Mouse (Mus musculus): ENCODE data around the gene Tiam1.

The Tiam1 gene

DNA sequence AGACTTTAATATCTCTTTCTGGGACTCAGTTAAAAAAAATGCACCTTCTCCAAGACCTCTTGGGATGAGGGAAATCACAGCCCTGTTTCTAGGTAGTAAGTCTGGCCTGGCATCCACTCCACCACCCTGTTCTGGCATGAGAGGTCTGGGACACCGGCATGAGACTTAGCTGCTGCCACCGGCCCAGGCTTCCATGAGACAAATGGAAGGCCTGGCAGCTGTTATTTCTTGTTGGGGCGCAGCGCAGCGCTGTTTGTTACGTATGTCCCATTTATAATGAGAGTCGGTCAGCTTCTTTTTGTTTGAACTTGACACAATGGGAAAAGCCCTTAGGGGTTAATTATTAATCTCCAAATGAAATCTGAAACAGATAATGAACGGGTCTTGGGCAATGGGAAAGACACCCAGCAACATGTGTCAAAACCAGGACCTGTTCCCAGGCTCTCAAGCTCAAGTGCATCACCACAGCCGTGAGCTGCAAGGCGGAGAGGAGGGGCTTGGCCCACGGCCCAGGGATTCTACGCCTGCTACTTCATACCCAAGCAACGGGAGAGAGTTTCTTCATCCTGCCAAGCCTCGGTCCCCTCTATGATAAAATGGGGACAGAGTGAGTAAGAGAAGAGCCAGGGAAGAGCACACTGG, 219.2 kb downstream of the Tiam1 start:
- DNase-seq (ENCODE audit: extremely low read depth, insufficient read length, low spot score) = no peak

DNA sequence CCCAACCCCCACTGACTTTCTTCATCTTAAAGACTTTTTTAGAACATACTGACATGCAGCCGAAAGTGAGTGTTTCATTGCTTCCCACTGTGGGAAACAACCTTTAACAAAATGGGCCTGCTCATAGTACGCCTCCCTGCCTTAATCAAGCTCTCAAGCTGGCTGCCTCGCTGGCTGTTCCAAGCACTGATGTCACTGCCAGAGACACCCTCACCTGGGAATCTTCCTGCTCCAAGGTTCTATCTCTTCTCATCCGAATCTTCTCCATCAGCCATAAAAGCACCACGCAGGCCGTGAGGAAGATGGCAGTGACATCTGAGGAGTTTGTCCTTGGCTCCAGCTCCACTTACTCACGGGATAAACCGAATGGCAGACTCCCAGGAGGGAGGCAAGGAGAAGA, 220.3 kb downstream of the Tiam1 start:
- DNase-seq (ENCODE audit: extremely low read depth, insufficient read length, low spot score) = no peak

GRCm38 (mm10) chr16:89922458-89922857, 221.1 kb downstream of the Tiam1 start:
- DNase-seq (ENCODE audit: extremely low read depth, insufficient read length, low spot score) = no peak

GRCm38 (mm10) chr16:89921370-89921769, 222.2 kb downstream of the Tiam1 start:
- DNase-seq (ENCODE audit: extremely low read depth, insufficient read length, low spot score) = no peak

- DNase-seq (ENCODE audit: extremely low read depth, insufficient read length, low spot score) = no peak
Measured at GRCm38 (mm10) chr16:89920417-89920816, 223.2 kb downstream of the Tiam1 start.

- DNase-seq (ENCODE audit: extremely low read depth, insufficient read length, low spot score) = no peak
Measured at GRCm38 (mm10) chr16:89917404-89917803, 226.2 kb downstream of the Tiam1 start.

- no peak for DNase-seq (ENCODE audit: extremely low read depth, insufficient read length, low spot score)
Measured at GRCm38 (mm10) chr16:89914946-89915345, 228.6 kb downstream of the Tiam1 start.

GRCm38 (mm10) chr16:89912686-89913375, 230.7 kb downstream of the Tiam1 start:
- no peak for DNase-seq (ENCODE audit: extremely low read depth, insufficient read length, low spot score)

DNA sequence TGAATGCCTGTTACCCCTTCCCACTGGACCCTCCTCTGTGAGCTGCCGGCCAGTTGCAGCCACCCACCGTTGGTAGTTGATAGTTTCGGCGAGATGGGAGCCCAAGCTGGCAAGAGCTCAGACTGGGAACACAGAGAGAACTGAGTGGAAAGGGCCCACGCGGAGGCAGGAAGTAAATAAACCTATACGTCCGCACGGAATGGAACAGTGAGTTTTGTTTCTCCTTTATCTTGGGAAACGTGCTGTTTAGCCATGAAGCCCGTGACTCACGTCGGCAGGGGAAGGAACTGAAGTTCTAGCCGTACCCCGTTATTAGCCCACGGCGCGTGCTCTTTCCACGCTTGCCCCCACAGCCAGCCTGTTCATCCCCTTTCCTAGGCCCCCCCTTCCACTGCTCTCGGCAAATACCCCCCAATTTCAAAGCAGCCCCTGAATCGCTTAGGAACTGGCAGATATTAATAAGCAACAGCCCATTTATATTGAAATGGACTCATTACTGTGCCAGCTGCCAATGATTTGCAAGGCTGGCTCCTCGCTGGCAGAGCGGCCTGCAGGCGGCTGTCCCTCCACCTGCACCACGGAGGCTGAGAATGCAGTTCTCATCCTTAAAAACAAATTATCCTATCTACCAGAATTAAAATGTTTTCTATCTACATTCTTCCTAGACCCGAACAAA, 234.0 kb downstream of the Tiam1 start:
- no peak for DNase-seq (ENCODE audit: extremely low read depth, insufficient read length, low spot score)

DNA sequence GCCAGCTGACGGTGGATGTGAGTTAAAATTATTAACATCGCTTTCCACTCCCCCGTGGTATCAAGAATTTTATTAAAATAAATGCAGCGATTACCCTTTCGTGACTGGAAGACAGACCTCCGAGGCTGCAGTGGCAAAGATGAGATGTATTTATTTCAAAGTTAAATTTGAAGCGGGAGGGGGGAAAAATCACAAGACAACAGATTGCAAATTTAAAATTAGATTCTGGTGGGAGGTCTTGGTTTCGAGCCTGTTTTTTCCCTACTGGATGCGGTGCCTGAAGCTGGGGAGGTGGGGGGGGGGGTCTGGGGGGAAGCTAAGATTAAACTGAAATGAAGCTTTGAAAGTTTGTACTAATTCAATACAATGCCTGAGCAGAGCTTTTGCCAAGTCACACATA, 235.9 kb downstream of the Tiam1 start:
- DNase-seq (ENCODE audit: extremely low read depth, insufficient read length, low spot score) = no peak

- DNase-seq (ENCODE audit: extremely low read depth, insufficient read length, low spot score) = peak; percentile 63
Measured at GRCm38 (mm10) chr16:89906909-89907308, 236.7 kb downstream of the Tiam1 start.

DNA sequence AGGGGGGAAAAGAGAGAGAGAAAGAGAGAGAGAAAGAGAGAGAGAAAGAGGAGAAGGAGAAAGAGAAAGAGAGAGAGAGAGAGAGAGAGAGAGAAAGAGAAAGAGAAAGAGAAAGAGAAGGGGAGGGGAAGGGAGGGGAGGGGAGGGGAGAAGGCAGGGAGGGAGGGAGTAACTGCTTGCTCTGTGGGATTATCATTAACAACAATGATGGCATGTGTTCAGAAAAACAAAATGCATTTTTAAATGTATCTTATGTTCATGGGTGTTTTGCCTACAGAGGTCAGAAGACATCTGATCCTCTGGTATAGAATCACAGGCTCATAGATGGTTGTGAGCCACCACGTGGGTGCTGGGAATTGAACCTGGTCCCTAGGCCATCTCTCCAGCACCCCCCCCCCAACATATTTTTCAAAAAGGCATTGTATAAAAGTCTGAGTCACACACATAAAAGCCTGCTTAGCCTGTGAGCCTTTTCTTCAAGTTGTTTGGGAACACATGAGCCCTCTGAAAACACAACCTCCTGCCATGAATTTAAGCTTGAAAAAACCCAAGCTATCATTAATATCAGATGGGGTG, 237.8 kb downstream of the Tiam1 start:
- DNase-seq (ENCODE audit: extremely low read depth, insufficient read length, low spot score) = no peak

- DNase-seq (ENCODE audit: extremely low read depth, insufficient read length, low spot score) = peak; percentile 40
Measured at GRCm38 (mm10) chr16:89904121-89904520, 239.4 kb downstream of the Tiam1 start.

GRCm38 (mm10) chr16:89902578-89903304, 240.8 kb downstream of the Tiam1 start:
- DNase-seq (ENCODE audit: extremely low read depth, insufficient read length, low spot score) = no peak

- DNase-seq (ENCODE audit: extremely low read depth, insufficient read length, low spot score) = no peak
Measured at GRCm38 (mm10) chr16:89900681-89901080, 242.9 kb downstream of the Tiam1 start.

GRCm38 (mm10) chr16:89899192-89899591, 244.4 kb downstream of the Tiam1 start:
- no peak for DNase-seq (ENCODE audit: extremely low read depth, insufficient read length, low spot score)

- no peak for DNase-seq (ENCODE audit: extremely low read depth, insufficient read length, low spot score)
Measured at GRCm38 (mm10) chr16:89898299-89898625, 245.3 kb downstream of the Tiam1 start.

DNA sequence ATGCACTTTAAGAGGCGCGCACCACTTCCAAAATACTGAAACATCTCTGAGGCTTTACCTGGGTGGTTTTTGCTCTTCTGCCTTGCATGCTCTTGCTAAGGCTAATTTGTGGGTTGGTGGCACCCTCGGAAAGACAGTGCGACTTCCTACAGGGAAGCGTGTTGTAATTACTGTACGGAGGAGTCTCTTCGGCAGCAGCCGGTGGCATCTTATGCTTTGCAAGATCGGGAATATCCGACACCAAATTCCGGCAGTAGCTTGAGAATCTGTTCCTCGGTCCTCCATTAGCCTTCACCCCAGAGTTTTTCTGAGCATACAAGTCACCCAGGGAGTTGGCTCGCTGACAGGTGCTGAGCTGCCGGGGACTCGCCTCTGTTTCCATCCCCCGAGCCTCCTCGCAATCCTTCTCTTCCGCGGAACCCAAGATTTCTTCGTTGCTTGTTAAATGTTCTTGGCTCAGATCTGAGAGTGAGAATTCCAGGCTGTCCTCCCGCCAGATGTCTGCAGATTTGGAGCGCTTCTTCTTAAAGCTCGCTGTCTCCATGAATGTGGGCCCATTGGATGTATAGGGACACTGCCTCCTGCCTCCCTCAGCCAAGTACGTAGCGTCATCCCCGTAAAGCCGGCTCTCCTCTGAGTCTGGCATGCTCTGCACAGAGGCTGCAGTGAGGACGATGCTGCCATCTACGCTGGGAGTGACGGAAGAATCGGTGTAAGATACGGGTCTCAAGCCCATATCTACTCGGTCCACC, 245.8 kb downstream of the Tiam1 start:
- DNase-seq (ENCODE audit: extremely low read depth, insufficient read length, low spot score) = no peak

DNA sequence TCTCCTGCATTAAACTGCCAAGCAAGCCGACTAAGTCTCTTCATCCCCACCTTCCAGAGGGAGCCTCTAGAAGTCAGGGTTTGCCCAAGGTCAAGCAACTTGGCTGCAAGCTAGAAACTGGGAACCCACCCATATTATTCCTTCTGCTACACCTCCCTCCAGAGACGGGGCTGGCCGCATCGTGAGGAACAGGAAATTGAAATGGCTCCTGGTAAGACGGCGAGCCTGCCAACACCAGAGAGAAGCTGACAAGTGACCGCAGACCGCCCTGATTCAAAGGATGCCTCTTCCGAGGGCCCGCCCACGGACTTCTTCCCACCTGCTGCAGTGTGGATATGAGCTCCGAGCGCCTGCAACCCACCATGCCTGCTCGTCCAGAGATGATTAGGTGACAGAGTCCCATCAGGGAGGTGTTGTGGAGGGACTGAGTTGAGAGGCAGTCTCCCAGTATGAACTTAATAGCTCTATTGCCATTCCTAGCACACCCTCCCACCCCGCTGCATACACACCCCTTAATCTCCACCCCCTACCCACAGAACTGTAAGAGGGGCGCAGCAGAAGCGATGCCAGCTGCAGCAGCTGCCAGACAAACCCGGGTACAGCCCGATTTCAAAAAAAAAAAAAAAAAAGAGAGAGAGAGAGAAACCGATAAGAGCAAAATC, 246.6 kb downstream of the Tiam1 start:
- no peak for DNase-seq (ENCODE audit: extremely low read depth, insufficient read length, low spot score)

DNA sequence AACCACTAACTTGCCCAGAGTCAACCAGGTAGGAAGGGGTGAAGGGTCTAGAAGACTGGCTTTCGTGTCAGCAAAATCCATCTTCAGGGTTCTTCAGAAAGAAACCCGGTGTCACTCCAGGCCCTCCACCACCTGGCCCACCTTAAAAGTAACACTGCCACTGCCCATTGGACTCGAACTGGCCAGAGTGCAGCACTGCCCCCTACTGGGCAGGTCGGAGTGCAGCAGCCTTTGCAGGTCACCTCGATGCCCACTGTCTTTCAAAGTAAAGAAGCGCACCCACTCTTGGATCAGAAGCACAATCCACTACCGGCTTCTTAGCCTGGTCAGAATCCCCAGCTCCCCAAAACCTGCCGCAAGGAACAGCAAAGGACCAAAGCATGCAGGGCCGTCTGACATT, 247.2 kb downstream of the Tiam1 start:
- DNase-seq (ENCODE audit: extremely low read depth, insufficient read length, low spot score) = no peak
